ENCODE assay signal across 8 mouse cellular contexts in genomic region chr11:58301837-58302754, GRCm38 (mm10). TPM values are rescaled to one million over a fixed set of nuclear protein-coding genes. Genes with fewer than 3 reads are reported as not detected.
DNase-seq lines count a peak whose midpoint lies in the region; ATAC-seq lines count a peak whose summit lies in the region.

No protein-coding gene starts in this region.

- peak overlapping the region; percentile 67 for H3K4me2 ChIP-seq in lung, embryonic 16.5 days (ENCODE audit: low read depth, low read length)

- peak overlapping the region; percentile 74 for H3K4me3 ChIP-seq in lung, embryonic 16.5 days (ENCODE audit: low read length)

- no peaks in the 10 kb centered on the region for H3K36me3 ChIP-seq in lung, embryonic 16.5 days (ENCODE audit: control insufficient read depth, insufficient read depth, low read length)

- H3K9me3 ChIP-seq in lung, embryonic 16.5 days (ENCODE audit: control insufficient read depth, low read length): no peaks in the 10 kb centered on the region

- peak overlapping the region; percentile 93 for H3K27ac ChIP-seq in lung, embryonic 16.5 days (ENCODE audit: low read length)

- peak; percentile 90 for ATAC-seq in hematopoietic stem cell, adult 5-6 weeks (replicated peaks in 1 of 2; ENCODE audit: insufficient read depth in 1 of 2, low FRiP score in 2 of 2, low TSS enrichment in 1 of 2, low read depth in 1 of 2, poor library complexity in 2 of 2, severe bottlenecking in 2 of 2)
- ATAC-seq in lung, embryonic 16.5 days (ENCODE audit: low read depth): peak; percentile 93

- no peaks in the 10 kb centered on the region for H3K27me3 ChIP-seq in lung, embryonic 16.5 days (ENCODE audit: control insufficient read depth, insufficient read depth, low read depth, low read length)

- peaks cover 4% of the 10 kb centered on the region for H3K4me1 ChIP-seq in lung, embryonic 16.5 days (replicated peaks; ENCODE audit: control insufficient read depth, insufficient read depth, low read length)

- WGBS in lung, embryonic 16.5 days: under 1% methylated on average over 36 of the region's 36 CpGs

- peak overlapping the region; percentile 74 for H3K9ac ChIP-seq in lung, embryonic 16.5 days (ENCODE audit: low read length)

- peak; percentile 91 for DNase-seq in MEL-GATA-1-ER (ENCODE audit: extremely low read depth, low read depth)
- DNase-seq in cerebellum, adult 8-10 months: peak; percentile 98
- peak; percentile 98 for DNase-seq in forelimb bud, embryonic 11.5 days (ENCODE audit: low read depth, low spot score)
- DNase-seq in layer of hippocampus, adult 9-10 months (ENCODE audit: low spot score): peak; percentile 99
- peak; percentile 100 for DNase-seq in ovary, postnatal 10 days (ENCODE audit: low spot score)
- DNase-seq in thymus, postnatal 10 days (ENCODE audit: low spot score in 2 of 2): peak; percentile 92 to 95

RNA-seq across cellular contexts. Expression of gene Zfp692, which starts 4.8 kb away (rescaled TPM):
- total RNA-seq in hematopoietic stem cell, adult 5-6 weeks (2017): 16.2 and 23.3 TPM in 2 replicates
- polyA plus RNA-seq in lung, embryonic 16.5 days (2015; fragmentation: Nextera tagmentation; extraction: Ambion mirVana): 23.0 and 24.4 TPM in 2 replicates

RNA-seq across cellular contexts. Expression of gene 4930438A08Rik, which starts 27.5 kb away (rescaled TPM):
- total RNA-seq in hematopoietic stem cell, adult 5-6 weeks (2017): 2.7 and 10.8 TPM in 2 replicates
- polyA plus RNA-seq in lung, embryonic 16.5 days (2015; fragmentation: Nextera tagmentation; extraction: Ambion mirVana): 0.10 TPM in 1 of 2 replicates, not detected in the other

RNA-seq across cellular contexts. Expression of gene Zfp672, which starts 28.0 kb away (rescaled TPM):
- total RNA-seq in hematopoietic stem cell, adult 5-6 weeks (2017): 34.0 and 54.5 TPM in 2 replicates
- polyA plus RNA-seq in lung, embryonic 16.5 days (2015; fragmentation: Nextera tagmentation; extraction: Ambion mirVana): 35.4 and 37.6 TPM in 2 replicates

RNA-seq across cellular contexts. Expression of gene Sh3bp5l, which starts 28.4 kb away (rescaled TPM):
- total RNA-seq in hematopoietic stem cell, adult 5-6 weeks (2017): 35.5 and 36.7 TPM in 2 replicates
- 35.1 and 36.9 TPM in 2 replicates for polyA plus RNA-seq in lung, embryonic 16.5 days (2015; fragmentation: Nextera tagmentation; extraction: Ambion mirVana)

Comparison
In these comparisons a context has a peak if more than half of its experiments do, and no peak if none do; other contexts are left out.
1. Peak in every context shown above with its lines: DNase-seq, ATAC-seq, H3K4me3 ChIP-seq and H3K27ac ChIP-seq.